Mouse (Mus musculus) olfactory bulb, adult 2 months (tissue): ENCODE results near the gene Dact1.

Source experiments
- CTCF ChIP-seq: fragments of 200-500 bp; IDR thresholded peaks from 2 replicates; pipeline ENCODE4 v1.5.1; 2012; ENCODE audit warnings: low read depth, mild to moderate bottlenecking, low read length, moderate library complexity; ENCODE audit not compliant: insufficient read depth
- POLR2A ChIP-seq: fragments of 200-500 bp; IDR thresholded peaks from 2 replicates; pipeline ENCODE4 v1.6.1; 2012; ENCODE audit warnings: mild to moderate bottlenecking, low read depth, low read length, moderate library complexity; ENCODE audit not compliant: insufficient read depth

DNA sequence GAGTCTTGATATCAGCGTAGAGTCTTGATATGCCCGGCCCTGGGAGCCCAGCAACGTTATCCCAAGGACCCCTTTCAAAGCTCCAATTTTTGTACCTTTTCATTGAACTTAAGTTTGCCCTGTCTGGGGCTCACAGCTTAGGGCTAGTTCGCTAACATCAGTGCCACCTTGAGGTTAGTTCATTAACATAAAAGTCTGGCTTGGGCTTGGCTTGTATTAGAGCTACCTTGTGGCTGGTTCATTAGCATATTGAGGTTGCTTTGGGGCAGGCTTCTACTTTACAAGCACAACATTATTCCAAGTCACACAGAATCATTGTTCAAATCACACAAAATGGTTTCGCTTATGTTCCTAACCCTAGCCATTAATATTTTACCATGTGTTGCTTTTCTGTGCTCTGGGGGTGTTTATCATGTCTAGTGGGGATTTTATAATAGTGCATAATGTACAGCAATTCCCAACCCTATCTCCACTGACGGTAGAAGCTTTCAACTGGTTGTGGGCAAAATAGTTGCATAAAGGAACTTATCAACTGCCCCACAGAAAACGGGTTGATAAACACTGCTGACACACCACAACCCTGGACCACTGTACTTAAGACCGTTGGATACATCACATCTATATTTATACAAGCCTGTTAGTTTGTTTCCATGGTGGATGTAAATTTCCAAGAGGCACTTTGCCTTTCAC, 33.6 kb upstream of the Dact1 start:
- TF ChIP-seq CTCF (no peak), POLR2A (no peak)
